Mouse (Mus musculus): ENCODE measurements around the gene Rabgef1.

Gene Rabgef1

DNA sequence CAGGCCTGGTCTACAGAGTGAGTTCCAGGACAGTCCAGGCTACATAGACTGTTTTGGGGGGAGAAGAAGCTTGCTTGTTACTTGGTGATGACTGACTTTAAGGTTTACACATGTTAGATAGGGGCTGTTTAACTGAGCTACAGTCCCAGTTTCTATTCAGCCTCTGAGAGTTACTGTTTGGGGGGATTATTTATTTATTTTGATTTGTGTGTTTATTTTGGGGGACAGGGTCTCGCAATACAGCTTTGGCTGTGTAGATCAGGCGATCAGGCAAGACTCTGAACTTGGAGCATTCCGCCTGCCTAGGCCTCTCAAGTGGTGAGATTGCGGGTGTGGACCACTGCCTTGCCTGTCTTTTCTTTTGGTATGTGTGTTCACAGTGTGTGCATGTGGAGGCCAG lies 1.4 kb downstream of the Rabgef1 start:
- no peak for DNase-seq

GRCm38 (mm10) chr5:130177871-130178270 lies 6.3 kb downstream of the Rabgef1 start:
- DNase-seq = no peak

- no peak for DNase-seq
Observed at GRCm38 (mm10) chr5:130180362-130180761, 8.8 kb downstream of the Rabgef1 start.

- no peak for DNase-seq
Observed at GRCm38 (mm10) chr5:130181740-130182540, 10.3 kb downstream of the Rabgef1 start.

DNA sequence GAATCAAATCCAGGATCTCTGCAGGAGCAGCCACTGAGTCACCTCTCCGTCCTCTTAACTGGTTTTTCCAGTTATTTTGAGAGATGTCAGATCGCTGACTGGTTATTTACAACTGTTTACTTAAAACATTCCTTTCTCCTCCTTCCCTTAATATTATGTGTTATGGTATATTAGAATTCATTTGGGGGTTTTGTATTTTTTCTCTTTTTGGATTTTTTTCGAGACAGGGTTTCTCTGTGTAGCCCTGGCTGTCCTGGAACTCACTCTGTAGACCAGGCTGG lies 10.9 kb downstream of the Rabgef1 start:
- no peak for DNase-seq

- no peak for DNase-seq
Observed at GRCm38 (mm10) chr5:130184193-130184856, 12.7 kb downstream of the Rabgef1 start.

DNA sequence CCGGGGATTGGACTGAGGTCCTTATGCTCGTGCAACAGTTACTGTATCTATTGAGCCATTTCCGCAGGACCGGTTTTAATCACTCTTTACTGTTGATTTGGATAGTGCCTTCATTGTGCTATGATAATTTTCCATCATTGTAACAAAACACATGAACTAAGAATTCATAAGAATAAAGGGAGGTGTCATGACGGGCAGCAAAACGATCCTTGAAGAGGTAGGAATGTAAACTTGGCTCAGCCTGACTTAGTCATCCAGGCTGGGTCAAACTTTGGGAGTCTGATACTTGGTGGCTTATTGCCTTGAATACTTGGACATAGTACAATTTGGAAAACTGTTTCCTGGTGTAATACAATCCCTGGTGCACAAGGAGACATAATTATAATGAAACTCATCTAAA lies 13.7 kb downstream of the Rabgef1 start:
- DNase-seq = no peak

DNA sequence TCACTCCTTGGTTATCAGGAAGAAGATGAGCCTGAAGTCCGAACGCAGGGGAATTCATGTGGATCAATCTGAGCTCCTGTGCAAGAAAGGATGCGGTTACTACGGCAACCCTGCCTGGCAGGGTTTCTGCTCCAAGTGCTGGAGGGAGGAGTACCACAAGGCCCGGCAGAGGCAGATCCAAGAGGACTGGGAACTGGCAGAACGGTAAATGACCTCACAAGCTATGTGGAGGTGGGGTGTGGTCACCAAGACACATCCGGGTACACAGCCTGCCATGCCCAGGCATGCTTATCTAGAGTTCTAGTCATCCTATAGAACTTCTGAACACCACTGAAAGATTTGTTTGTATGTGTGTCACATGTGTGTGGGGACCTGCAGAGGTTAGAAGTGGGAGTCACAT lies 15.8 kb downstream of the Rabgef1 start:
- peak; percentile 34 for DNase-seq

DNA sequence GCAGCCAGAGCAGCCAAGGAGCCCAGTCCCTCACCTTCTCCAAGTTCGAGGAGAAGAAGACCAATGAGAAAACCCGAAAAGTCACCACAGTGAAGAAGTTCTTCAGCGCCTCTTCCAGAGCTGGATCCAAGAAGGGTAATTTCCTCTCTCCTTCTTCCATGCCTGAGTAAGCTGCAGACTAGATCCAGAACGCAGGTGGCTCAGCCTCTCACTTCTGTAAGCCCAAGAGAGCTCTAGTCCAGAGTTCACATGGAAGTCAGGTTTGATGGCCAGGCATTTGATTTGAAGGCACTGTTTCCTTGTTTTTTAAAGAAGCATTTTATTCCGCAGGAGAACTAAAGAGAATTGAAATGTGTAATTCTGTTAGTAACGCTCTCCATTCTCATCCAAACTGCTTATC lies 19.3 kb downstream of the Rabgef1 start:
- no peak for DNase-seq

- no peak for DNase-seq
Observed at GRCm38 (mm10) chr5:130191865-130192264, 20.3 kb downstream of the Rabgef1 start.

DNA sequence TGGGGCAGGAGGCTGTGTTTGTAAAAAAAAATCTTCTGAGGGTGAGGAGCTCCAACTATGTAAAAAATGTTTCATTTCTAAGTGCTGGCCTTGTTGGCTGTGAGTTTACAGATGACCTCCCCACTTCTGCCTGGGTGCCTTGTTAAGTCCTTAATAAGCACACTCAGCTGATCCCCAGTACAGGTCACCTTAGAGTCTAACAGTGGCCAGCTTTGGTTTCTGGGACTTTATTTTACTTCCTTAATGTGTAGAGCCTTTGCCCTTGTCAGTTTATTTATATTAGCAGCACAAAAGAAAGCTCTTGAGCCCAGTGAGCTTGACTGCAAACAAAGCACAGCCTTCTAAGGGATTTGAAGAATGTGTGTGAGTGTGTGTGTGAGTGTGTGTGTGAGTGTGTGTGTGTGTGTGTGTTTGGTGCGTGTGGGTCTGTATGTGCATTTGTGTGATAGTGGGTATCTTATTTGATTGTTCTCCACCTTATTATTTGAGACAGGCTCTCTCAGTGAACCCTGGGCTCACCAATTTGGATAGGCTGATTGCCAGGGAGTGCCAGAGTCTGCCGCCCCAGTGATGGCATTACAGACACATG lies 20.9 kb downstream of the Rabgef1 start:
- no peak for DNase-seq

DNA sequence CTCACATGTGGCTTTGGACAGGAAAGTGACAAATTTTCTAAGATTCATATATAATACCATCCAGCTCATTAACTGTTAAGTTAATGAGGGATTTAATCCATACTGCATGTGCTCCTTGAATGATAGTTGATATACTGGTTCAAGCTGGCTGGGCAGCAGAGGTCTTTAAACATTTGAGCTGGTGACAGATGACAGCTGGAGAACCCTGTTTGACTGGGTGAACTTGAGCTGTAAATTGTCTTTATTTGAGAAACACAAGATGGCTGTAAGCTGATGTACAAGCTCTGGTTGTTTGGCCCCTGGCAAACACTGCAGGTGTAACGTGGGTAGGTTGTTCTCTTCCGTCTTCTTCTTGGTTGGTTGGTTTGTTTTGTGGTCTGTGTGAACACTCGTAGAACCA lies 22.2 kb downstream of the Rabgef1 start:
- no peak for DNase-seq

DNA sequence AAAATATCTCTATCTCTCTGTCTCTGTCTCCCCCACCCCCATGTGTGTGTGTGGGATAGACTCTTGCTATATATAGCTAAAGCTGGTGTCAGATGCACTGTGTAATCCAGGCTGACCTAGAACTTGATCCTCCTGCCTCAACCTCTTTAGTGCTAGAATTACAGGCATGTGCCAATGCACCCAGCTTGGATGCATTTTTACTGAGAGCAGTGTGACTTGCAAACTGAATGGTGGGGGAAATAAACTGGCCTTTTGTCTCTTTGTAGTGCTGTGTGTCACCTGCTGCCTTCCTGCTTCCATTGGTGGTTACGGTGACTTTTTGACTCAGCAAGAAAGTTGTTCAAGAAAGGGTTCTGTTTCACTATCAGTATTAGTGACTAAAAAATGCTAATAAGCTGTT lies 24.7 kb downstream of the Rabgef1 start:
- DNase-seq = no peak

GRCm38 (mm10) chr5:130197454-130197853 lies 25.9 kb downstream of the Rabgef1 start:
- no peak for DNase-seq

- DNase-seq = no peak
Observed at GRCm38 (mm10) chr5:130197981-130198380, 26.4 kb downstream of the Rabgef1 start.

DNA sequence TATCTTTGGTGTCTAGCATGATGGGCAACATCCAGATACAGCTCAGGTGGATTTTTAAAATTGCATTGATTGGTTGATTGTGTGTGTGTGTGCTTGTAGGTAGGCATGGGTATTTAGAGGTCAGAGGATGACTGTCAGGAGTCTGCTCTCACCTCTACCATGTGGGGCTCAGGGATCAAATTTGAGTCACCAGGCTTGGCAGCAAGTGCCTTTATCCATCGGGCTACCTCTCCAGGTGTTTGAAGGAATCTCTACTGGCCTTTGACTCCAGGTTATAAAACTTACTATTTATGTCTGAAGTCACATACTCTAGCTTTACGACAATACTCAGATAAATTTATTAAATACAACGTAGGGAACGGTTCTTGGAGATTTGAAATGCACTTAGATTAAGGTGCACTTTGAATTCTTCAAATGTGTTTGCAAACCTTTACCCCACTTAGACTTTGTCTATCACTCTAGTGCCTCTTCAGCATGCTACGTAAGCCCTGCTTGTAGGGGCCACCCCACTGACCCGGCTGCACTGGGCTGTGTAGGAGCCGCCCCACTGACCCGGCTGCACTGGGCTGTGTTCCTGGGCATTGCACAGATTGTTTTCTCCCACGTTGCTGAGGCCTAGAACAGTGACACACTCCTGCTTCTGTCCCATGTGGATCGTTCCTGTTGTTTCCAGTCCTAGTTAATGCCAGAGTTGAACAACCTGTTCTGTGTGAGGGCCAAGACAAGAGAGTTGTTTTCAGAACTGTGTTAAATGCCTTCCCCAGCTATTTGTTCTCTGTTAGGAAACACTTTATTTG lies 28.8 kb downstream of the Rabgef1 start:
- DNase-seq = no peak

GRCm38 (mm10) chr5:130203948-130204347 lies 32.4 kb downstream of the Rabgef1 start:
- DNase-seq = no peak

GRCm38 (mm10) chr5:130204560-130204959 lies 33.0 kb downstream of the Rabgef1 start:
- DNase-seq = no peak

DNA sequence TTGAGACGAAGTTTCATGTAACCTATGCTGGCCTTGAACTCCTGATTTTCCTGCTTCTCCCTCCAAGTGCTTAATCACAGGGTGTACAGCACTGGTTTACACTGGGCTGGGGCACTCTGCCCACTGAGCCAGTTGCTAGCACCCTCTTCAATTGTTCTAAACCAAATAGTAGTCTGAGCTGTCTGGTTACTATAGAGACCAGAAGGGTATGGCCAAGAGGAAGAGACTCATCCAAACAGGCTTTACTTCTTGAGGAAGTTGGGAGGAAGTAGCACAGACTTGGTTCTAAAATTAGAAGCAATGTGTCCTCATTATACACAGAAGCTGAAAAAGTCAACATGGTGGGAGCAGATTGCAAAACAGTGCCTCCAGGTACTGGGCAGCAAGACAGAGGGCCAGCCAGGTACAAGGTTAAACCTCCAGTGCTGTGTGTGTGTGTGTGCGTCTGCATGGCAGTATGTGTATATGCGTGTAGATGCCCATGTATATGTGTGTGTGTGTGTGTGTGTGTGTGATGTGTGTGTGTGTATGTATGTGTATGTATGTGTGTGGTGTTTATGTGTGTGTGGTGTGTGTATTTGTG lies 33.9 kb downstream of the Rabgef1 start:
- DNase-seq = no peak

DNA sequence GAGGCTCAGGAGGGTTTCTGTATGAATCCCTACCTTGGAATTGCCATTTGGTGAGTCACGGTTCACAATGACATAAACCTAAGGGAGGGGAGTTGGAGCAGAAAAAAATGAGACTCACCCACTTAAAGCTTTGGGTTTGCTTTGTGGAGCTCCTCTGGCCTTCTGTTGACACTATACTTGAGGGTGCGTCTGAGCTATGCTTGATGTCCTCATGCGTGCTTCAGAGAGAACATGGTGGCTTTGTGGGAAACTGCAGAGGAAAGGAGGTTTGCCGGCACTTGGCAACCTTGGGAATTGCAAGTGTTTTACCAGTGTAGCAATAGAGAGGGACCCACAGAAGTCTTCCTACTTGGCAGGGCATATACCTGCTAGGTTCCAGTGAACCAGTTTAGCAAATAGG lies 35.7 kb downstream of the Rabgef1 start:
- no peak for DNase-seq

DNA sequence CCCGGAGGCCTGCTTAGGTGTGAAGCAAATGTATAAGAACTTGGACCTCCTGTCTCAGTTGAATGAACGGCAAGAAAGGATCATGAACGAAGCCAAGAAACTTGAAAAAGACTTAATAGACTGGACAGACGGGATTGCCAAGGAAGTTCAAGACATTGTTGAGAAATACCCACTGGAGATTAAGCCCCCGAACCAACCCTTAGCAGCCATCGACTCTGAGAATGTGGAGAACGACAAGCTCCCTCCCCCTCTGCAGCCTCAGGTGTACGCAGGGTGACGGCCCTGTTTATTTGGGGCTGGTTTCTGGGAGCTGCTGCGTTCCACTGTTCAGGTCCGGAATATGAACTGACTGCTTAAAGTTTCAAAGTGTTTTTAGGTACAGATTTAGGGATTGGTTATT lies 41.4 kb downstream of the Rabgef1 start:
- no peak for DNase-seq

- DNase-seq = no peak
Observed at GRCm38 (mm10) chr5:130216781-130217180, 45.2 kb downstream of the Rabgef1 start, which contains the start of gene Tmem248. Gene Tmem248 (plus strand): TSS chr5:130217081.

GRCm38 (mm10) chr5:130217406-130217805 lies 45.8 kb downstream of the Rabgef1 start:
- no peak for DNase-seq
